Mouse (Mus musculus): ENCODE measurements around the gene Ctso. TPM values are rescaled to one million over a fixed set of nuclear protein-coding genes. Genes with fewer than 3 reads are reported as not detected.
A peak's percentile ranks its signal among the peaks of the same experiment; 100 is the strongest.

The Ctso gene
- 1 to 10 TPM; 5.2 to 7.7 TPM for total RNA-seq (2021)
- long read RNA-seq, experiment 1, transcript Ctso-201 (8 exons, 3,468 nt): major isoform, 9 of 10 reads
- long read RNA-seq, experiment 1, partial matches to known transcripts: 0 of 10 reads
- long read RNA-seq, experiment 1, other reads (novel, unspliced or antisense): 1 of 10 reads
- long read RNA-seq, experiment 2, transcript Ctso-201 (8 exons, 3,468 nt): major isoform, 8 of 9 reads
- long read RNA-seq, experiment 2, partial matches to known transcripts: 1 of 9 reads
- long read RNA-seq, experiment 2, other reads (novel, unspliced or antisense): 0 of 9 reads

DNA sequence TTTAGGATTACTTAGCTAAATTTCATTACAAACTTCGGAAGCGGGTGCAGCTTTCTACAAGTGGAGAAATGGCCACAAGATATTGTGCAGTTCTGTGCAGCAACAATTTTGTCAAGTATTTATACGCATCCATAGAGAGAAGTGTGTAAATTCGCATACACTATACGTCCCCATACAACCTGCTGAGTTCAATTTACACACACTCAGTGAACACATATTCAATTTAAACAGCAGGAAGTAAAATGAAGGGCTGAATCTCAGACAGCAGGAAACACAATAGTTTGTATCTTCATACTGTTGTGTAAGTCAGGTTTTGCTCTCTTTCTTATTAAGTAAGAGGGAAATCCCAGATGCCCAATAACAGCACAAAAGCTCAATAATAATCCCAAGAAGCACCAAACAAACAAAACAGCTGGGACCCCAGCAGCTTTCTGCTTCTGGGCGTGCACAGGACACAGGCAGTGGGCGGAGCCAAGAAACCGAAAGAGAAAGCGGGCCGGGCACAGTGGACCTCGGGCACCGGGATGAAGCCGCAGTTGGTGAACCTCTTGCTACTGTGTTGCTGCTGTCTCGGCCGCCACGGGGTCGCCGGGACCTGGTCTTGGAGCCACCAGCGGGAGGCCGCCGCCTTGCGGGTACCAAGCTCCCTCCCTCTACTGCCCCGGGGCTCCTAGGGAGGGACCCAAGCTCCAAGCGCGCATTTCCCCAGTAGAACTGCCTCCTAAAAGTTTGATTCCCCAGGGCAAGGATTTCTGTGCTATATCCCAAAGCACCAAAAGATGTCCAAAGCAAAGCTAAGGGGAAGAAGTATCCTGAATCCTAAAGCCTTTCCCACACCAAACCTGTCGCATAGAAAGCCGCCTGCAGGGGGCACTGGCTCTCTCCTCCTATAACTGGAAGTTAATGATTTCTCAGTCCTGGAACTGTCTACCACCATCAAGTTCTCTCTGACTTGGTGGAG, at the start of gene Ctso:
Gene Ctso (plus strand): TSS at position 461 of the 961 bp plus-strand sequence.
- DNase-seq: peak; percentile 80

DNA sequence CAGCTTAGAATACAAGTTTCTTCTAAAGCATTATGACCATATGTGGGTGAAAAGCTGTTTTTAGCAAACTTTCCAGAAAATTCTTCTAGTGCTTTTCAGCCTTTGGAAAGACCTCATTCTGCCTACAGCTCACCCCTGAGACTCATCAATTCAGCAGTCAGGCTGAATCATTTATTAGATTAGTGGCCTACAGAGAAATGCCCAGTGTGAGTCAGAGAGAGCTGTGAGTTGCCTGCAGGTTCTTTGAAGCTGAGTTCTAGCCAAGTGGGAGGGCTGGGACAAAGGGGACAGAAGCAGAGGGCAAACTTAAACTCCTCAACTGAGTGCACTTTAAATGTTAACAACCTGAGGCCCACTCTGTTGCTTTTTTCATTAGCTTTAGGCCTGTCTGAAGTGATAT, 48.5 kb upstream of the Ctso start:
- DNase-seq: no peak

DNA sequence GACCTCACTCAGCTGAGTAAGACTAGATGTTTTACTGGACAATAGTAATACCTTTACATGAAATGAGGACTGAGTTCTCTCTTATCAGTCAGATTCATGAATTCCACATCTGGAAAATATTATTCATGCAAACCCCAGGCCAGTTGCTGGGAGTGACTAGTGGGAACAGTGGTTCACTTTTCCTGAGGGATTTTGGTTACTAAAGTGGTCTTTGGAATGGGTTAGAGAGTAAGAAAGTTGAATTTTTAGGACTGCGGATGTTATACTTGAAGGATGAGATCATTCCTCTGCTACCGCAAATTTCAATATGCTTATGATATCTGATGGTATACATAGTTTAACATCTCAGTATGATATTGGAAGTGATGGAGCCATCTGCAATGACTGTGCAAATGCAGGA, 46.8 kb upstream of the Ctso start:
- DNase-seq: no peak

DNA sequence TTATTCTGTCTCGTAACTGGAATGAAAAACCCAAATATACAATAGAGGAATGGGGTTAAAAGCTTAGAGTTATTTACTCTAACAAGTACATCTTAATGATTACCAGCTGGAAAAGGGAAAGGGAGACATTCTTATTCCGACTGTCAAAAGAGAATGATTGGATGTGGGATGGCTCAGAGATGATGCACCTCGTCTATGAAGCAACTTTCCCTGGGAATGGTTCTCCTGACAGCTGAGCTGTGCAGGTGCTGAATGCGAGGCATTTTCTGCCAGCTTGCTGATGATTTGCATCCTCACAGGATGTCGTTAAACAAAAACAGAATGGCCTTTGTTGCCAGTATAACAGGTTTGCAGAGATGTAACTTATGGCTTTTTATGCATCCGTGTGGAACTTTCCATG, 43.3 kb upstream of the Ctso start:
- DNase-seq: no peak

DNA sequence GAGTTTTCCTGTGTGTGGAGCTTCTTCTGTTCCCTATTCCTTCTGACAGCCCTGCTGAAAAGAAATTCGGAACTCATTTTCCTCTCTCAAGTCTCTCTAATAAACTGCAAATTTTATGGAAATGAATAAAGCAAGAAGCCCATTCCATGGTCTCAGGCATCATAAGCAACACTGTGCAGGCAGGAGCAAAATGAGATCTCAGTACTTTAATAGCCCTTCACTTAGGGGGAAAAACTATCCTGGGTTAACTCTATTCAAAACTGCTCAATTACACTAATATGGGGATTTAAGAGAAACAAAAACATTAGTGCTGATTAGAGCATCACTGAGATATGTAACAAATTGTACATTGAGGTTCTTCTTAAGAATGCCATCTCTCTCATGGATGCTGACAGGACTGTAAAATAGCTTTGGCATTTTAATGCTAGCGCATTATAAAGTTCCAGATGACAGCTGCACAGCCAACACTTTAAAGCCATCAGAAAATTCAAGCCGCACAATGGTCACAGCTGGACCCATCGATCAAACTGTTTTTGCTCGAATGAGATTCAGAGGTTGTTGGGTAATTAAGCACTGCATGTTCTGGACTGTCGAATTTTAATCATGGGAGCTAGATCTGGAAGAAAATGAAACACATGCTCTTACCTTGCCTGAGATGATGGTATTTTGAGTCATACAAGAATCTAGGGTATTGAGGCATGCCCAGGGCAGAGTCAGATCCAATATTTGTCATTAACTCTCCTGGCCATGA, 21.9 kb upstream of the Ctso start:
- DNase-seq: no peak

DNA sequence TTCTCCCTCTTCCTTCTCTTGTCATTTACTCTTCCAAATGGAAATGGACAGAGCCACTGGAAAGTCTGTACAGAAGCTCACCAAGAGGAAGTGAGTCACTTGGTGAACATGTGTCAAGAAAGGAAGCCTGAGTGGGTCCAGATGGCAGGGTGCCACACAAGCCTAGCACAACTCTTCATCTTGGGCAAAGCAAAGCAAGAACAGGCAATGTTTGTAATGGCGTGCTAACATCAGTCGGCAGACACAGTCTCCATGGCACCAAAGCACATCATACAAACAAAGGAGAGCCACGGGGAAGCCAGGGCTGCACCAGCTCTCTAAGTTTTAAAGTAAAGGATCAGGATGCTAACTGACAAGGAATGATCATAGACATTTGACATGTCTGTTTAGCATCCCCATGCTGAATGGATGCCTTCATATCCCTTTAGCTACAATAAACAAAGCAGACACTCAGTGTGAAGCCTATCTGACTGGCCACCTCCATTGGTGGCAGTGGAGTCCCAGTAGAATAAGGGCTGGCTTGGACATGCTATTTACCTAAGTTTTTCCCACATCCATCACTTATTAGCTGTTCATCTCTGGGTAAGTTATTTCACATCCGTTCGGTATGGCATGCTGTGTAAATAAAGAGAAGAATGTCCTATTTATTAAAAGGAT, 16.2 kb upstream of the Ctso start:
- DNase-seq: peak; percentile 15

DNA sequence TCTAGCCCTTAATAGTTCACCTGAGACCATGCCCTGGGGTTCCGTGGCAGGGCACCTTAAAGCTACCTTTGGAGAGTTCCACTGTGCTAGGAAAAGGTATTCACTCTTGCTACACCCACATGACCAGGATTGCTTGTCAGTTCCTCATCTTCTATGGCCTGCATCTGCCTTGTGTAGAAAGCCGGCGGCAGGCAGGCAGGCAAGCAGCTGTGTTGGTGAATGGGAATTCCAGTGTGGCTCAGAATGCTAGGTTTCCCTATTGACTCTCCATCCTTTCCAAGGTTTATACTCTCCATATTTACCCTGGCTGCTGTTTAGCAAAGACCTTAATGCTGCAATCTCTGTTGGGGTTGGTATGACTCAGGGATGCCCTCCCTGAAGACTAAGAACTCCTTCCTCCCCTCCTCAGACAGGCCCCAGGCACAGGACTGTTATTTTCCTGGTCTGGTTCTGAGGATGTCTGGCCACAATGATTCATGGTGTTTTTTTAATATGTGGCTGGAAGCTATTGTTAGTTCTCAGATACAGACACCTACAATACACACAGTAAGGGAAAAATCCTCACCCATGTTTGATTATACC, 15.0 kb upstream of the Ctso start:
- DNase-seq: no peak

DNA sequence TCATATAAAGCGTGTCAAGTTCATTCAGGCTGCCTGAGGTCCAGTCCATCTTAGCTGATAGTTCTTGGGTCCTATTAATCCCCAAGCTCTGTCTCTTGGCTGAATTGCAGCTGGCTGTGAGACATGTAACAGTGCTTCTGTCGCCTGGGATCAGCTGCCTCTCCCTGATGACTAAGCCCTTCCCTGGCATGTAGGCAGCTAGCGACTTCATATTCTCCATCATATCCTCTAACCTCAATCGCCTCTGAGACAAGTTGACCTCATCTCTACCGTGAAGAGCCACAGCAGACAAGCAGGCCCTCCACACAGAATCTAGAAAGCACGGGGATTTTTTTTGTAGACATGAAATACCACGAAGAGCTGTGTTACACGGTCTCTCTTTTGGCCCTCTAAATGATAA, 14.2 kb upstream of the Ctso start:
- no peak for DNase-seq

DNA sequence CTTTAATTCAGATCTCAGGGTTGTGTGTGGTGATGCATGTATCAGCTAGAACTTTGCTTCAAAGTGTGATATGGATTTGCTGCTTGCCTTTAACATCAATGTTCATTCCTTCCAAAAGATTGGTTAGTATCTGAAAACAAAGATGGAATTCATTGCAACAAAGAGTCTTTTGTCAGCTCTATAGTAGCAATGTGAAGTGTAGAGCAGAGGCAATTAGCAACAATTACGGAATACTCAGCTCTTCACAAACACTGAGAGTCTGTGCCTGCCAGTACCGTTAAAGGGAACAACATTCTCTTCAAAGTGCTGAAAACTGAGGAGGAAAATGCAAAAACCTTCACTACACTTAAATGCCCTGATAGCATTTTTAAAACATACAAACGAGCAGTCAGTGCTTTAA, 12.7 kb upstream of the Ctso start:
- DNase-seq: no peak

DNA sequence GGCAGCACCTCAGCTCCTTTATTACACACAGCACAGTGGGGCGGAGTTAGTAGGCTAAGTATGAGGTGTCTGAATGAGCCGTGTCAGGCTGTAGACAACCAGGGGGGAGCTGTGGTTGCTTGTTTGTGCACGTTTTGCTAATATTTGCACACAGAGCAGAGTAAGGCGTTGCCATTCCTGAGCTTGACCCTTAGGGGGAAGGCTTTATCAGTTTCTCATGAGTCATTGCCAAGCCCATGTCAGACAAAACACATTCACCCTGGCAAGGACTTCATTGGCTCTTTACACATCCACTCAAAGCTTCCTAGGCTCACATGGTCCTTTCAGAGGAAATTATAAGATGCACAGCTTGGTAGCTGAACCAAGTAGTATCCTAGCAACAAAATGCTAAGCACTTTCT, 9.5 kb upstream of the Ctso start:
- DNase-seq: no peak

DNA sequence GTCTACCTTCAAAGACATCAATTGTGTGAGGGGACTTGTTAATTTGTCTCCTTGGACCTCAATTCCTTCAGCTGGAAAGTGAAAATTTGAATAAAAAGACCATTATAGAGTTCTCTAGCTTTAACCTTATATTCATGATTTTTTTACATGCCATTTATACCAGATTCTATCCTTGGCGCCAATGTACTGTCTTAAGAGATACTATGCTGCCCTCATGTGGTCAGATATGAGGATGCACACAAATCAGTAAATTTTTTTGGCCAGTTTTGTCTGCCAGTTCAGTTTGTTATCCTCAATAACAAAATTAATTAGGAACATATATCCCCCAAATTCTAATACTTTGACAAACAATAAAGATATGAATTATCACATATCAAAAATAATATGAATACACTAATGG, 7.5 kb upstream of the Ctso start:
- DNase-seq: peak; percentile 22

DNA sequence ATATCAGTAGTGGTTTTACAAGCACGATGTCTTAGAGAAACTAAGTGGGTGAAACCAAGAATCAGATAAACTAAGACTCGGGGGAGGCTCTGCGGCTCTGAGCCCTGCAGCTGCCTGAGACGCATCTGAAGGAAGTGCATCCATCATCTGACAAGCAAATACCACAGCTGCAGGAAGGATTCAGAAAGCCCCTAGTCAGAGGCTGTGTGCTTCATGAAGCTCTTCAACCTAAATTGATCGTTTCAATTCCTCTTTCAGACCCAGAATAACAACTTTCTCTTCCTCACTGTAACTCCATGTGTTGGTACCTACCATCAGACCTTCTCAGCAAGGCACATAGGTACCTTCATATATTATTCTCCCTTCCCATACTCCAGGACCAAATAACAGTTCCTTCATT, 6.5 kb upstream of the Ctso start:
- DNase-seq: no peak

DNA sequence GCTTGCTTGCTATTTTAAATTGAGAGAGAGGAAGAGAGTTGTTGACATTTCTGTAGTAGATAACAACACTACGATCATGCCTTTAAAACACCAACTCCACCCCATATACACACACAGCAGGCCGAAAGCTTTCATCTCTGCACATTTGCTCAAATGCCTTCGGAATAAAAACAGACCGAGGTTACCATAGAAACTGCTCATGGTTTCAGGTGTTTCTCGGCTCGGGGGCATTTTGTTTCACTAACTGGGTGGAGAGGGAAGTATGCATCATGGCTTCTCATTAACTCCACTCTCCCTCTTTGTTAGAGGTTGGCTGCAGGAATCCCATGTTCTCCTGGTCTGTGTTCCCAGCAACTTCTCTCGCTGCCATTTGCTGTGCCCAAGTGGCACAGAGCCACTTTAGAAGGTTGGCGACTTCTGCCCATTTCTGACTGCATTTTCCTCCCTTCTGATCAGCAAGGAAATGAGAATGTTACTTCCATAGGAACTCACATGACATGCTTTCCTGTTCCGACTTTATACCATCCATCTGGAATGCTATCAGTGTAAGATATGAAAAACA, 5.6 kb upstream of the Ctso start:
- no peak for DNase-seq

DNA sequence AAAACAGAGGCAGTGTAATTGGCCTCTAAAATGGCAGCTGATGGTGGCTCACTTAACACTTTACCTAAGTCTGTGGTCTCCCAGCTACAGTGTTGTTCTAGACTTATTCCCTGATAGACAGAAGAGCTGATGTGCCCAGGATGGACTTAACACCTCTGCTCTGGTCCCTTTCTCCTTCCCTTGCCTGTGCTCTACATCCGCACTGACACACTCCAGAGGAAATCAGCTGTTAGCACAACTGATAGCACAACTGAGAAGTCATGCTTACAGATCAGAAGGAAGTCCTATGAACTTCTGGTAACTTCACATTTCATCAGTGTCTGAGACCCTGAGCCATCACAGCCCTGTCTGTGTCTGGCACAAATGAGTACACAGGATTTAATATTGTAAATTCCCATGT, 3.3 kb upstream of the Ctso start:
- DNase-seq: no peak

DNA sequence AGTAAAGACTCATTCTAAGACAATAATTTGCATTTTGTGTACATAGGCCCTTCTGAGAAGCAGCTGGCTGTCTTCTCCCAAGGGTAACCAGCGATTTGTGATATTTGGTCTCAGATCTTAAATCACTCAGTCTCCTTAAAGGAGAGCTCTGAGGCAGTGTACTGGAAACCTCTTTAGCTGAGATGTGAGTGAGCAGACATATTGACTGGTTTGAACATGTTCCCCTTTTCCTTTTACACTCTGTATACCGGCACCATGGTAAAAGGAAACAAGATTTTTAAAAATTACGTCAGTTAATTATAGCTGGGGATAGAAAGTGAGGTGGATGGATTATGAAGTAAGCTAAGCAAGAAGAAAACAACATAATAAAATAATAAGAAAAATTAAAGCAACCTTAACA, 706 bp upstream of the Ctso start:
- no peak for DNase-seq

DNA sequence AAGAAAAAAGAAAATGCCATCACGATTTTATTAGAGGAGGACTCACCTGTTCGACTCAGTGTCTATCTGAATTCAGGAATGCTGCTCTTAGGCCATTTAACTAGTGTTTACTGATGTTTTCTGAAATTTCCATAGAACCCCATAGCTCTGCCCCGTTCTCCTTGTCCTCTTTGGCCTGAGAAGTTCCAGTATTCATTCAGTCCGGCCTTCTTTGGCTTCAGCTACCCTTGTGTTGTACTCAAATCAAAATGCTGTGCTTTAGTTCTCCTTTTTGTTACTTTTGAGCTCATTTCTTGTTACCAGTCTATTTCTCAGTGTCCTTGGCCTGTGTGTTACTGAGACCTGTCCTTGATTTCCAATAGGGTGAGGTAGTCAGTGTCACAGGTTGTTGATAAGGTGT, 947 bp downstream of the Ctso start:
- DNase-seq: no peak

DNA sequence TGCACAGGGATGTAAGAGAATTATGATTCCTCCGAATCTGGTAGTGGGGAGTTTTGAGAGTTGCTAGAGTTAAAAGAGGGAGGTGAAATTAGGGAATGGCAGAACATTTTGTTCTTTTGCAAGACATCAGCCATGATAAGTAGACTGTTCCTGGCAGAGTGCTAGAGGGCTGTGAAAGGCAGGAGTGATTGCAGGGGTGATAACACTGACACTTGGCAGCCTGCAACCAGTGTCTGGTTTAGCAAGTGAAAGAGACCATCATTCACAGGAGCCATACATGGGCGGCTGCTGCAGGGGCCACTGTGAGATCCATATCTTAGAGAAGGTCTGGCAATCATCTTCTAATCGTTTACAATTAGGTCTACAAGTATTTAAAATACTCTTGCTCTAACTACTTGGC, 6.5 kb downstream of the Ctso start:
- DNase-seq: no peak

DNA sequence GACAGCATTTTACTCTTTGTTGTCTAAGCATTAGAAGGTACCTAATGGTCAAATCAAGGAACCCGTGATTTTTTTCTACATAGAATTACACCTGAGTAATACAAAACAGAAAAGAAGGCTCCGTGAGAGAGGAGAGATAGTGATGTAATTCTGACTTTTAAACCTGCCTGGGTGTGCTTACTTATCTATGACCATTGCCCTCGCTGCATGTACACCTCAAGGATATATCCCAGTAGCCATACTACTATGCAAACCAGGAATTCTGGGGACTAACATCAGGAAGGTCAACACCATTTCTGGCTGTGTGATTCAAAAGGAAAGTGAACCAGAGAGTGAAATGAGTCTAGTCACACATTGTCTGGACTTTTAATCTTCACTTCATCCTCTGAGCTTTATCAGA, 9.9 kb downstream of the Ctso start:
- no peak for DNase-seq

DNA sequence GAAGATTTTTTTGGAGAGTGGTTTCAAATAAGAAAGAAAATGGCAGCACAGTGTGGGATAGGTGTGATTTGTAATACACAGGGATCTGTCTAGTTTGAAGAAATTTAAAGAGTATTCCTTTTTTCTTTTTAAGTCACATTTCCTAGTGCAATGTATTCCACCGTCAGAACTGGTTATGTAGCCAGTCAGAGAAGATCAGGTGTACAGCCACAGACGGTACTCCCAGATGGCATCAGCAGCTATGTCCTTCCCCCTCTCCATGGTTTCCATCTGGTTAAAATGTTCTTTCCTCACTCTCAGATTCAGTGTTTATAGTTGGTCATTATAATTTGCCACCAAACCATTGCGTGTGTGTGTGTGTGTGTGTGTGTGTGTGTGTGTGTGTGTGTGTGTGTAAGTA, 10.7 kb downstream of the Ctso start:
- DNase-seq: no peak

DNA sequence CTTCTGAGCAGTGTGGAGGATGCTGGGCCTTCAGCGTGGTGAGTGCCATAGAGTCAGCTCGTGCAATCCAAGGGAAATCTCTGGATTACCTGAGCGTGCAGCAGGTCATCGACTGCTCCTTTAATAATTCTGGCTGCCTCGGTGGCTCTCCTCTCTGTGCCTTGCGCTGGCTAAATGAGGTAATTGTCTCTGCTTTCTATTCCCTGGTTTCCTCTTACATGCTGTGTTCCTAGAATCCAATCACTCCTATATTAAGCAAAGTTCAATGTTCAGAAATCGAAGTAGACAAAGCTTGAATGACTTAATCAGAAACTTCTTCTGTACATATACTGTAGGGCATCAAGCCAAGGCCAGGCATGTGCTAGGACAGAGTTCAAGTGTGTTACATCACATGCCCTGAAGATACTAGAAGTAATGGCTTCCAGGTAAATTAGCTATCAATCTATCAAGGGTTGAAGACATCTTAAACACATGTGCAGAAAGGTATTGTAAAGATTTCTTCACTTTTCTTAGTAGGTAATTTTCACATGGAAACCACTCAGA, 12.5 kb downstream of the Ctso start:
- no peak for DNase-seq

DNA sequence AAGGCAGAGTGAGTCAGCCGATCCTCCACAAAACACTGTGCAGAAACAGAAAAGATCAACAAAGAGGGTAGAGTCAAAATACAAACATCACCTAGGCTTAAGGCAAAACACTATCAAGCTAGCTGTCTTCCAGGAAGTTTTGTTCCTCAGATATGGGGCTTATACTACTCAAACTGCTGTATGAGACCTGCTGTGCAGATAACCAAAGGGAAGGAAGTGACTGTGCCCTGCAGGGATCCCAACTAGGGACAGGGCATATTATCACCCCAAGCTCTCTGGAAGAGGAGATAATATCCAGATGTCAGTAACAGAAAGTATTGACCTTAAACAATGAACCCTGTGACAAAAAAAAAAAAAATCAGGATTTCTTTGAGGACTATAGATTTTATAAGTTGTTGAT, 16.6 kb downstream of the Ctso start:
- no peak for DNase-seq

Data from gastrocnemius, postnatal 10 days (tissue).